Mouse (Mus musculus) lung, adult 10 weeks (tissue): ENCODE measurements around the gene Hpf1. TPM values are rescaled to one million over a fixed set of nuclear protein-coding genes. Genes with fewer than 3 reads are reported as not detected.

Experiments used
- polyA plus RNA-seq: library from polyadenylated mRNA; stranded (reverse); fragments of 350-450 nt; fragmentation: Illumina TruSeq; extraction: RNeasy Lipid Tissue Mini Kit (QIAGEN cat#74804); gene quantifications from one replicate; pipeline ENCODE4 v1.2.3, GENCODE M21; 2014; ENCODE audit warnings: low read depth, low replicate concordance; ENCODE audit not compliant: insufficient read depth

The Hpf1 gene
- polyA plus RNA-seq = 27.4 TPM

DNA sequence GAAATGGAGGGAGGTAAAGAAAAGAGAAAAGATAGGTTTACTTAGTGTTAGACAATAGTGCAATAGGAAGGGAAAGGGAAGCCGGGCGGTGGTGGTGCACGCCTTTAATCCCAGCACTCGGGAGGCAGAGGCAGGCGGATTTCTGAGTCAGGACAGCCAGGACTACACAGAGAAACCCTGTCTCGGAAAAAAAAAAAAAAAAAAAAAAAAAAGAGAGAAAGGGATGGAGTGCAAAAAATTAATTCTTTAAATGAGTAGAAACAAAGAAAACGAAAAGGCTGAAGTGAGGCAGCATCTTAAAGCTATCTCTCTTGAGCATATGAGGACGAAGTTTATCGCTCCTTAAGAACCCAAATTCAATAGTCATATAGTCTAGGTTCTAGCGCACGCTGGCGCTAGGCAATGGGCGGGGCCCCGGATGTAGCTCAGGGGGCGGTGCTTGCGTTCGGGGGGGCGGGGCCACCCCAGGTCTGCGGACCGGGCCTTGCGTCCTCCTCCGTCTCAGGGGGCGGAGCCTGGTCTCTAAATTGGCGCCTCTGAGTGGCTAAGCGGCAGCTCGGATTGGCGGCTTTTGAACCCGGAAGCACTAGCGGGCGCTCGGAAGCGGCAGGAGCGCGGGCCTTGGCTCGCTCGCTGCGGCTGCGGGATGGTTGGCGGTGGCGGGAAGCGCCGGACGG, at the start of gene Hpf1:
Gene Hpf1, plus strand, starts transcription at position 576 of the 677 bp plus-strand sequence.

Other genes with a start within 250 kb of the Hpf1 start
- 10.3 TPM for gene Clcn3, start 92.9 kb downstream of the Hpf1 start, polyA plus RNA-seq
- 4.7 TPM for gene Nek1, start 102.8 kb downstream of the Hpf1 start, polyA plus RNA-seq